Mouse (Mus musculus) c-Kit-positive CD71-positive TER-119-positive erythroid progenitor cells, embryonic 14.5 days (primary cell): Measurements from ENCODE around the gene Camta1.

Experiments
- DNase-seq: peaks from one replicate; pipeline ENCODE4 v3.0.0-alpha.2; 2013; ENCODE audit warnings: low spot score

The Camta1 gene

DNA sequence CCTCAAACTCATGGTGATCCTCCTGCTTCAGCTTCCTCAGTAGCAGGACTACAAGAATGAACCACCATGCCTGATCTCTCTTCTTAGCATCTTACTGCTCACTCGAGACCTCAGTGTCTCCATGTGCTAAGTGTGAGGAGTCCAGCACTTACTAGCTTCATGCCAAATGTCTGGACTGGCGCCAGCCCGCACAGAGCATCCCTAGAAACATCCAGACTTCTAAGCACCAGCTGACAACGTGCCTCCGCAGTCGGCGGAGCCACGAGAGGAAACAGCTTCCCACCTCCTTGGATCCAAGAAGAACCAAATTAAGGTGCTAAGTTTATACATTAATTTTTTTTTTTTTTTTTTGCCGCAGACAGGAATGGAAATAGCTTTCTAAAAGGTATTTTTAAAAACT is 661.4 kb downstream of the Camta1 start:
- DNase-seq: no peak

DNA sequence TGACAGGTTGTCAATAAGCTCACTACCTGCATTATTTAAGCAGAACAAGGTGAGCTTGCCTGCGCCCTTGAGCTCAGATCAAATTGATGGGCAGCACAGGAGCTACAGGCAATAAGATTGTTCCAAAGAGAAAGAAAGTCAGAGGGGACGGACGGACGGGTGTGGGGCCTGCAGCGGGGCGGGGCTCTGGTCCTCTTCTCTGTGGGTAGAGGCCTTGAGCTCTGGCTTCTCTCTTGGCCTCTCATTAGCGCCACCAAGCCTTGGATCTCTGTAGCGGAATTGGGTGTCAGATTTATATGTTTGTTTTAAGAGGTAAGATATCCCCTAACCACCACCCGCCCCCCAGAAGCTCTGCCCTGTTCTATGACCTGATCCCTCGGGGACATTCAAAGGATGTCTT is 666.5 kb downstream of the Camta1 start:
- no peak for DNase-seq

DNA sequence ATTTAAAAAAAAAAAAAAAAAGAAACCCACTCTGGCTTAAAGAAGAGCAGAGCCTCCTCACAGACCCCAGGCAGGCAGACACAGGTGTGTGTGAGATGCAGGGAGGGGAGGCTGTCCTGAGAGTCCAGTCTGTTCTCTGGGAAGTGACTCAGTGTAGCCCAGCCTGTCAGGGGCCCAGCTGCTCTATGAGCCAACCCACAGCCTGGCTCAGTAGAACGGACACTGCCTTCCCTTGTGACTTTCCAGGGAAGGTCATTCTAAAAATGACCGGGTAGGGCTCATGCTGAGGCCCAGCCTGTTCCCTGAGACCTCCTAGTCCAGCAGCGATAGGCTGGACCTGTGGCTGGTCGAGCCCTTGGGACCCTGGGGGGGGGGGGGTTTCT is 667.0 kb downstream of the Camta1 start:
- no peak for DNase-seq

- DNase-seq: no peak
Observed at GRCm38 (mm10) chr4:151194030-151194714, 667.5 kb downstream of the Camta1 start.

DNA sequence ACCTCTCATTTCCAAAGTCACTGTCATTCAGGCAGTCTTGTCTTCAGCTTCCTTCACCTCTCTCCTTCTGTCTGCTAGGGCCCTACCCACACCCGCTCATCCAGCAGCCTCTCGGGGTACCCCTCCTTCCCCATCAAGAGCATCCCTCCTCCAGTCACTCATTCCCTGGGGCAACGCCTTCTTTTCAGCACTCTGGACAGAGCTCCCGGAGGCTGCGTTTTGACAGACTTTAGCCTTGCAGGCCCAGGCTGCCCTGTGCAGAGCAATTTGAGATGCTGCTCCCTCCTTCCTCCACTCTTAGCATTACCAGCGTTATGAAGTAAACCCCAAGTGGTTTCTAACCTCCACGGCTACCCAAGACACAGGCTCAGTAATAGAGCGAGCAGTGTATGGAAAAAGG is 675.2 kb downstream of the Camta1 start:
- DNase-seq: peak; percentile 11

- peak; percentile 4 for DNase-seq
Observed at GRCm38 (mm10) chr4:151185750-151186149, 675.9 kb downstream of the Camta1 start.

- no peak for DNase-seq
Observed at GRCm38 (mm10) chr4:151180394-151180902, 681.2 kb downstream of the Camta1 start.

DNA sequence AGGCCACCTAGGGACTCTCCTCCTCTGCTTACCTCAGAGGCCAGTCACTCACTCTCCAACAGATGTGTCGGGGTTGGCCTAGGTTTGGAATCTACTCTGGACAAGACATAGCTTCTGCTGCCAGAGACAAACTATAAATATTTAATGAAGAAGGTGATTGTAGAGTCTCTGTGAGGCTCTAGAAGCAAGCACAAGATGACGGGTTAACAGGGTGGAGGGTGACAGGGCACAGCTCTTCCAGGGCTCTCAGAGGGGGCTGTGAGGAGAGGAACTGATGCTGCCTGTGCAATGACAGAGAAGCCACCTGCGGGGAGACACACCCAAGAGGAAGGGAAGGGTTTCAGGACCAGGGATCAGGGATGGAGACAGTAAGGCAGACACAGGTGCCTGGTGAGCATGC is 682.0 kb downstream of the Camta1 start:
- no peak for DNase-seq

GRCm38 (mm10) chr4:151178970-151179378 is 682.7 kb downstream of the Camta1 start:
- DNase-seq: no peak

- DNase-seq: no peak
Observed at GRCm38 (mm10) chr4:151172526-151172925, 689.1 kb downstream of the Camta1 start.

DNA sequence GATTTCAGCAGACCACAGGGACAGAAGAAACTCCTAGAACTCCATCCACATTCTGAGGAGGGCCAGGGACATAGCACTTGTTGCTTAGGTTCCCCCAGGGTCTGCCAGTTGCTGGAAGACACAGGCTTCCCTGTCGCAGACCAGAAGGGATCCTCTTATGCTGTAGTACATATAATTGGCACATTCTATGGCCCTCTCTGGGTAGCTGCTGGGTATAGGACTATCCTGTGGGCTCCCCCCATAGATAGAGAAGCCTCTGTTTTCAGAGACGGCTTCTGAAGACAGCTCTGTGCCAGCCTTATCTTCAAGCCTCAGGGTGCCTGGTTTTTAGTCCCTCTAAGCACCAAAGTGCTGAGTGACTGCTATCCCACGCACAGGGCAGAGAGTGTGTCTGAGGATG is 690.6 kb downstream of the Camta1 start:
- no peak for DNase-seq

GRCm38 (mm10) chr4:151170658-151171057 is 691.0 kb downstream of the Camta1 start:
- no peak for DNase-seq

GRCm38 (mm10) chr4:151166969-151167368 is 694.7 kb downstream of the Camta1 start:
- no peak for DNase-seq

GRCm38 (mm10) chr4:151165539-151165938 is 696.1 kb downstream of the Camta1 start:
- DNase-seq: no peak

- DNase-seq: no peak
Observed at GRCm38 (mm10) chr4:151164309-151164708, 697.4 kb downstream of the Camta1 start.

- DNase-seq: no peak
Observed at GRCm38 (mm10) chr4:151161869-151162268, 699.8 kb downstream of the Camta1 start.

GRCm38 (mm10) chr4:151160932-151161331 is 700.7 kb downstream of the Camta1 start:
- no peak for DNase-seq

DNA sequence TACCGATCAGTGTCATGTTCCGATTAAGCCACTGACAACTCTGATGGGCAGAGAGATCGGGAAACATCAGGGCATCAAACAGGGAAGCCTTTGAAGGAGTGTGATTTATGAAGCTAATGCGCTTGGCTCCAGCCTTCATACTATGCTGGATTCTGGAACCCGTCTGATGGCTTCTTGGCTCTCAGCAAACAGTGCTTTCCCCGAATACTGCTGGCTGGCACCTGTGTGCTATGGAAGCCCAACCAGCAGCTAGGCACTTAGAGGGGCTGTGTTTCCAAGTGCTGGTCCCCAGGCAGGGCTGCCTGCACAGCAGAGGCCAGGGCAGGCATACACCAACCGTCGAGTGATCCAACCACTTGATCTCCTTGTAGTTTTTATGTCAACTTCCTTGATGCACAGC is 701.2 kb downstream of the Camta1 start:
- no peak for DNase-seq

DNA sequence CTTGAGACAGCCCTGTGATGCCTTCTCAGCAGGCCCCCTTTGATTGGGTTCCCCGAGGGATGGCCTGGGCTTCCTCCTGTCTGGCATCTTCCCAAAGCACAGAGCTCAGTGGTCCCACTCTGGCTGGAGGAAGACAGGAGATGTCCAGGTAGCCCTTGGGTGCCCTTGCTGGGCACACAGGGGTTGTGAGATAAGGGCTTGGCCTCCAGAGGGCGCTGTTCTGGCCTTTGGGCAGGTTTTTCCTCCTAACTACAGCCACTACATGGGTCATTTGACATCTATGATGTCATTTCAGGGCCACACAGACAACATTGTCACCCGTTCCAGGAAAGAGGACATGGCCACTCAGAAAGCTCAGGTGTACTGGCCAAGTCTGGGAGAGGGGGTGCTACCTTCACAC is 703.4 kb downstream of the Camta1 start:
- DNase-seq: no peak

GRCm38 (mm10) chr4:151156904-151157303 is 704.8 kb downstream of the Camta1 start:
- DNase-seq: peak; percentile 38

- DNase-seq: no peak
Observed at GRCm38 (mm10) chr4:151155587-151155986, 706.1 kb downstream of the Camta1 start.

- DNase-seq: no peak
Observed at GRCm38 (mm10) chr4:151154306-151154705, 707.4 kb downstream of the Camta1 start.

- no peak for DNase-seq
Observed at GRCm38 (mm10) chr4:151152010-151152409, 709.7 kb downstream of the Camta1 start.

DNA sequence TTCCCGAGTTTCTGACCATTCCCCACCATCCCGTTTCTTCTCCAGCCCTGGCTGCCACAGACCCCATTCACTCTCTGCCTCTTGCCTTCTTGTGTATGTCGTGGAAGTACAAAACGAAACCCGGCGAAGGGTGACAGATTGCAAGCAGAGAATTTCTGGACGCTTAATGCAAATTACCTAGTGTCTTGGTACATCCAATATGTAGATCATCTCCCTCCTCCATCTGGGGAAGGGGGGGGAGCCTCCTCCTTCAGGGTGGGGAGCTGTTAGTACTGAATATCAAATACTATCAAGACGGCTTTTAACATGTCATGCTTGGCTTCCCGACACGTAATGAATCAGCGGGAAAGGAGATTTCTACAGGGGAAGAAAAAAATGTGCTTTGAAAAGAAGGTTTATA is 710.8 kb downstream of the Camta1 start:
- no peak for DNase-seq
